Mouse (Mus musculus) left cerebral cortex, adult 2 months (tissue): Measurements from ENCODE around the gene Asgr1. TPM values are rescaled to one million over a fixed set of nuclear protein-coding genes. Genes with fewer than 3 reads are reported as not detected.

Source experiments
- DNase-seq, 2 experiments: peaks; one replicate each; pipeline ENCODE4 v3.0.0; 2021 to 2022; ENCODE audit warnings: low spot score in 2 of 2, mixed read lengths in 1 of 2; ENCODE audit errors: extremely low spot score in 1 of 2
- H3K27ac ChIP-seq: fragments of 200-600 bp; 2 replicates; pipeline ENCODE4 v1.8.1; 2022
- H3K4me3 ChIP-seq: fragments of 200-600 bp; 2 replicates; pipeline ENCODE4 v1.8.1; 2022
- CTCF ChIP-seq: fragments of 200-600 bp; IDR thresholded peaks from 2 replicates; pipeline ENCODE4 v1.8.1; 2022; ENCODE audit warnings: antibody characterized with exemption, mild to moderate bottlenecking, moderate library complexity
- intact Hi-C: fragments of 180-260 bp; cut with DNase I; formaldehyde crosslinking; loops from one replicate; pipeline ENCODE4 v1.15.1; 2025
- microRNA-seq, 2 experiments: library from miRNA; unstranded; fragments of <30 nt; microRNA quantifications; one replicate each; pipeline ENCODE4 v1.2.0; 2021
- total RNA-seq, 2 experiments: library from RNA; stranded (reverse); gene quantifications; 2 replicates each; pipeline ENCODE4 v1.2.3; 2021

Gene Asgr1
- total RNA-seq, 2 experiments from 2014 or later: 1.8 to 2.1 TPM

- H3K27ac ChIP-seq: no peak overlapping the region
- TF ChIP-seq CTCF: no peak
- no peak overlapping the region for H3K4me3 ChIP-seq
- DNase-seq: no peak
- intact Hi-C loops: loop anchor here (2.0 kb wide), 3 partner anchors 35 to 125 kb away; no protein-coding TSS in a partner anchor
Measured at GRCm38 (mm10) chr11:70075581-70075980, 21.7 kb downstream of the Asgr1 start.

- intact Hi-C loops: no loop called here
- H3K27ac ChIP-seq: no peak overlapping the region
- TF ChIP-seq CTCF: no peak
- H3K4me3 ChIP-seq: no peak overlapping the region
- no peak for DNase-seq
Measured at GRCm38 (mm10) chr11:70077441-70077840, 23.6 kb downstream of the Asgr1 start.

- Histone ChIP-seq H3K27ac (no peak overlapping the region), H3K4me3 (no peak overlapping the region)
- intact Hi-C loops: no loop called here
- no peak for TF ChIP-seq CTCF
- DNase-seq: no peak
Measured at GRCm38 (mm10) chr11:70079175-70079574, 25.3 kb downstream of the Asgr1 start.

- TF ChIP-seq CTCF: no peak
- no peak for DNase-seq
- intact Hi-C loops: no loop called here
- Histone ChIP-seq H3K27ac (no peak overlapping the region), H3K4me3 (no peak overlapping the region)
Measured at GRCm38 (mm10) chr11:70079928-70080327, 26.0 kb downstream of the Asgr1 start.

GRCm38 (mm10) chr11:70080803-70081590 lies 27.1 kb downstream of the Asgr1 start:
- TF ChIP-seq CTCF: no peak
- no peak overlapping the region for H3K27ac ChIP-seq
- intact Hi-C loops: no loop called here
- DNase-seq: no peak
- H3K4me3 ChIP-seq: no peak overlapping the region

GRCm38 (mm10) chr11:70084563-70084962 lies 30.7 kb downstream of the Asgr1 start:
- intact Hi-C loops: no loop called here
- H3K27ac ChIP-seq: no peak overlapping the region

GRCm38 (mm10) chr11:70091986-70092783 lies 38.3 kb downstream of the Asgr1 start, which contains the start of gene Asgr2:
TSS of gene Asgr2 (plus strand) at chr11:70092644.
- Histone ChIP-seq H3K27ac (no peak within 1 kb of the TSS), H3K4me3 (no peak within 1 kb of the TSS)
- no peak for TF ChIP-seq CTCF
- no peak for DNase-seq
- intact Hi-C loops: no loop called here

More at GRCm38 (mm10) chr11:70084563-70084962, 30.7 kb downstream of the Asgr1 start:
- TF ChIP-seq CTCF: no peak
- H3K4me3 ChIP-seq: no peak overlapping the region
- DNase-seq: no peak

GRCm38 (mm10) chr11:70097396-70097795 lies 43.5 kb downstream of the Asgr1 start:
- no peak overlapping the region for H3K4me3 ChIP-seq
- intact Hi-C loops: no loop called here
- DNase-seq: no peak
- no peak overlapping the region for H3K27ac ChIP-seq
- no peak for TF ChIP-seq CTCF

GRCm38 (mm10) chr11:70099102-70099501 lies 45.2 kb downstream of the Asgr1 start:
- TF ChIP-seq CTCF: no peak
- intact Hi-C loops: no loop called here
- Histone ChIP-seq H3K4me3 (no peak overlapping the region), H3K27ac (no peak overlapping the region)
- no peak for DNase-seq

- TF ChIP-seq CTCF: no peak
- H3K27ac ChIP-seq: no peak overlapping the region
- no peak overlapping the region for H3K4me3 ChIP-seq
- intact Hi-C loops: no loop called here
- DNase-seq: no peak
Measured at GRCm38 (mm10) chr11:70099809-70100208, 45.9 kb downstream of the Asgr1 start.

GRCm38 (mm10) chr11:70103701-70104315 lies 49.9 kb downstream of the Asgr1 start:
- TF ChIP-seq CTCF: no peak
- intact Hi-C loops: no loop called here

GRCm38 (mm10) chr11:70107085-70107484 lies 53.2 kb downstream of the Asgr1 start:
- intact Hi-C loops: no loop called here
- H3K27ac ChIP-seq: no peak overlapping the region
- TF ChIP-seq CTCF: no peak
- no peak overlapping the region for H3K4me3 ChIP-seq
- DNase-seq: no peak

More at GRCm38 (mm10) chr11:70103701-70104315, 49.9 kb downstream of the Asgr1 start:
- Histone ChIP-seq H3K4me3 (no peak overlapping the region), H3K27ac (no peak overlapping the region)
- no peak for DNase-seq

Small RNA genes lying within 50 kb of the gene (microRNA-seq; reads per million reads assigned to microRNA genes)
- gene Mir324: 7,710 to 8,291 reads per million in 2 experiments

Other genes starting within 250 kb of the Asgr1 start
- under 1 TPM in 1 of 2 experiments, not detected in 1; 0.23 TPM for gene Tmem102, start 248.5 kb upstream of the Asgr1 start, total RNA-seq
- not detected for gene Gm39566, start 238.8 kb upstream of the Asgr1 start, total RNA-seq
- gene Spem2, start 235.6 kb upstream of the Asgr1 start, total RNA-seq: not detected
- under 1 TPM; 0.34 to 0.44 TPM for gene Spem1, start 231.9 kb upstream of the Asgr1 start, total RNA-seq
- 100 to 1,000 TPM; 236 to 243 TPM for gene Nlgn2, start 216.3 kb upstream of the Asgr1 start, total RNA-seq
- gene Tmem256, start 215.6 kb upstream of the Asgr1 start, total RNA-seq: 100 to 1,000 TPM; 113 to 126 TPM
- 10 to 100 TPM; 19.5 to 22.5 TPM for gene Plscr3, start 207.7 kb upstream of the Asgr1 start, total RNA-seq
- gene Tnk1, start 195.4 kb upstream of the Asgr1 start, total RNA-seq: under 1 TPM in 1 of 2 experiments, not detected in 1; 0.20 TPM
- gene Tmem95, start 176.1 kb upstream of the Asgr1 start, total RNA-seq: not detected
- gene Kctd11, start 172.7 kb upstream of the Asgr1 start, total RNA-seq: 1 to 10 TPM; 1.3 to 1.5 TPM
- not detected for gene Acap1, start 158.5 kb upstream of the Asgr1 start, total RNA-seq
- under 1 TPM; 0.23 to 0.87 TPM for gene 2810408A11Rik, start 153.1 kb upstream of the Asgr1 start, total RNA-seq
- 100 to 1,000 TPM; 121 to 124 TPM for gene Neurl4, start 153.0 kb upstream of the Asgr1 start, total RNA-seq
- 10 to 100 TPM; 31.0 to 31.7 TPM for gene Gps2, start 140.2 kb upstream of the Asgr1 start, total RNA-seq
- 100 to 1,000 TPM; 408 to 429 TPM for gene Eif5a, start 132.1 kb upstream of the Asgr1 start, total RNA-seq
- 1 to 10 TPM; 9.9 to 10.0 TPM for gene Ybx2, start 118.3 kb upstream of the Asgr1 start, total RNA-seq
- 1 to 10 TPM; 2.3 to 4.1 TPM for gene Slc2a4, start 105.9 kb upstream of the Asgr1 start, total RNA-seq
- gene Cldn7, start 89.3 kb upstream of the Asgr1 start, total RNA-seq: not detected
- 100 to 1,000 TPM; 116 to 124 TPM for gene Ctdnep1, start 72.9 kb upstream of the Asgr1 start, total RNA-seq
- gene Elp5, start 71.6 kb upstream of the Asgr1 start, total RNA-seq: 10 to 100 TPM; 90.9 to 93.8 TPM
- gene Gabarap, start 62.9 kb upstream of the Asgr1 start, total RNA-seq: 100 to 1,000 TPM; 209 to 215 TPM
- gene Phf23, start 58.3 kb upstream of the Asgr1 start, total RNA-seq: 10 to 100 TPM; 44.3 to 48.9 TPM
- gene Dvl2, start 53.5 kb upstream of the Asgr1 start, total RNA-seq: 10 to 100 TPM; 32.6 to 32.9 TPM
- gene Acadvl, start 38.7 kb upstream of the Asgr1 start, total RNA-seq: 10 to 100 TPM; 59.4 to 62.5 TPM
- 100 to 1,000 TPM; 818 to 875 TPM for gene Dlg4, start 37.1 kb upstream of the Asgr1 start, total RNA-seq
- not detected for gene Asgr2, start 38.6 kb downstream of the Asgr1 start, total RNA-seq
- under 1 TPM; 0.81 to 0.94 TPM for gene Mgl2, start 76.2 kb downstream of the Asgr1 start, total RNA-seq
- 1 to 10 TPM; 2.2 TPM for gene Clec10a, start 102.1 kb downstream of the Asgr1 start, total RNA-seq
- 10 to 100 TPM; 35.7 to 36.9 TPM for gene Slc16a11, start 158.7 kb downstream of the Asgr1 start, total RNA-seq
- gene Slc16a13, start 167.0 kb downstream of the Asgr1 start, total RNA-seq: 10 to 100 TPM in 1 of 2 experiments, 1 to 10 TPM in 1; 7.5 to 10.5 TPM
- gene Bcl6b, start 175.7 kb downstream of the Asgr1 start, total RNA-seq: 1 to 10 TPM; 1.7 to 3.5 TPM
- 10 to 100 TPM; 45.5 to 51.2 TPM for gene 0610010K14Rik, start 183.8 kb downstream of the Asgr1 start, total RNA-seq
- gene Gm21988, start 185.7 kb downstream of the Asgr1 start, total RNA-seq: 1 to 10 TPM; 4.9 to 5.3 TPM
- 100 to 1,000 TPM; 241 to 270 TPM for gene Rnasek, start 185.8 kb downstream of the Asgr1 start, total RNA-seq
- under 1 TPM; 0.16 to 0.19 TPM for gene Alox12, start 201.3 kb downstream of the Asgr1 start, total RNA-seq